Mouse (Mus musculus) midbrain, embryonic 15.5 days (tissue): Measurements from ENCODE around the gene Hoxb4. TPM values are rescaled to one million over a fixed set of nuclear protein-coding genes. Genes with fewer than 3 reads are reported as not detected.
A peak's percentile ranks its signal among the peaks of the same experiment; 100 is the strongest.

ENCODE experiments used
- ATAC-seq: fragments of 200-750 bp; cut with Nextera tagmentation; replicated peaks from 2 replicates; pipeline ENCODE4 v1.8.0; 2017; ENCODE audit warnings: moderate TSS enrichment
- H3K27ac ChIP-seq: fragments of 300-500 bp; sonication (generic); 2 replicates; pipeline ENCODE4 v1.5.1; 2015; ENCODE audit warnings: mild to moderate bottlenecking, inconsistent platforms
- H3K27me3 ChIP-seq: fragments of 300-500 bp; sonication (generic); replicated peaks from 2 replicates; pipeline ENCODE4 v1.6.1; 2015; ENCODE audit warnings: inconsistent platforms
- H3K36me3 ChIP-seq: fragments of 300-500 bp; sonication (generic); replicated peaks from 2 replicates; pipeline ENCODE4 v1.6.1; 2015; ENCODE audit warnings: inconsistent platforms
- H3K4me1 ChIP-seq: fragments of 300-500 bp; sonication (generic); 2 replicates; pipeline ENCODE4 v1.6.1; 2015; ENCODE audit warnings: inconsistent platforms
- H3K4me2 ChIP-seq: fragments of 300-500 bp; sonication (generic); 2 replicates; pipeline ENCODE4 v1.6.1; 2015; ENCODE audit warnings: inconsistent platforms, mild to moderate bottlenecking, moderate library complexity
- H3K4me3 ChIP-seq: fragments of 300-500 bp; sonication (generic); 2 replicates; pipeline ENCODE4 v1.5.1; 2015; ENCODE audit warnings: mild to moderate bottlenecking, inconsistent platforms
- H3K9ac ChIP-seq: fragments of 300-500 bp; sonication (generic); 2 replicates; pipeline ENCODE4 v1.6.1; 2015; ENCODE audit warnings: mild to moderate bottlenecking, inconsistent platforms
- H3K9me3 ChIP-seq: fragments of 300-500 bp; sonication (generic); 2 replicates; pipeline ENCODE4 v1.6.1; 2016; ENCODE audit warnings: inconsistent platforms
- WGBS: fragments of 180-500 bp; shearing (Covaris S2); methylation state at CpG from one replicate; pipeline ENCODE4 v1.1.7; 2015; ENCODE audit warnings: mixed read lengths; 5-methylcytosine and 5-hydroxymethylcytosine counted together
- polyA plus RNA-seq: library from polyadenylated mRNA; unstranded; fragments of >200 nt; fragmentation: Nextera tagmentation; extraction: Ambion mirVana; gene quantifications from 2 replicates; pipeline ENCODE4 v1.2.1, GENCODE M21; 2015

Gene Hoxb4
- polyA plus RNA-seq, 1 experiment from 2014 or later, result not detected

- WGBS, result under 1% methylated on average over 34 of the region's 34 CpGs
- H3K4me3 ChIP-seq, result no peak overlapping the region
- no peaks in the 10 kb centered on the region for H3K9me3 ChIP-seq
- no peaks in the 10 kb centered on the region for H3K36me3 ChIP-seq
- no peak for ATAC-seq
- H3K27ac ChIP-seq, result no peak overlapping the region
- H3K4me1 ChIP-seq, result 0 out of 2 replicates have a peak, but pooled peaks cover 3% of the 10 kb centered on the region
- H3K27me3 ChIP-seq, result peaks cover 99% of the 10 kb centered on the region
- no peak overlapping the region for H3K4me2 ChIP-seq
- H3K9ac ChIP-seq, result no peak overlapping the region
Observed at GRCm38 (mm10) chr11:96314671-96315343, 3.3 kb upstream of the Hoxb4 start.

- H3K27ac ChIP-seq, result no peak overlapping the region
- H3K4me3 ChIP-seq, result no peak overlapping the region
- 3% methylated on average over 5 of the region's 5 CpGs for WGBS
Observed at GRCm38 (mm10) chr11:96315344-96315681, 2.8 kb upstream of the Hoxb4 start.

GRCm38 (mm10) chr11:96316696-96317607 lies 1.1 kb upstream of the Hoxb4 start:
- H3K4me3 ChIP-seq, result no peak overlapping the region
- ATAC-seq, result no peak
- H3K4me2 ChIP-seq, result no peak overlapping the region
- H3K9me3 ChIP-seq, result no peaks in the 10 kb centered on the region
- H3K36me3 ChIP-seq, result no peaks in the 10 kb centered on the region
- peaks cover 97% of the 10 kb centered on the region for H3K27me3 ChIP-seq
- 6% methylated on average over 18 of the region's 18 CpGs for WGBS
- H3K4me1 ChIP-seq, result 0 out of 2 replicates have a peak, but pooled peaks cover 3% of the 10 kb centered on the region
- H3K27ac ChIP-seq, result no peak overlapping the region
- no peak overlapping the region for H3K9ac ChIP-seq

More at GRCm38 (mm10) chr11:96315344-96315681, 2.8 kb upstream of the Hoxb4 start:
- Histone ChIP-seq H3K36me3 (no peaks in the 10 kb centered on the region), H3K27me3 (peaks cover 99% of the 10 kb centered on the region), H3K4me1 (0 out of 2 replicates have a peak, but pooled peaks cover 3% of the 10 kb centered on the region), H3K9ac (no peak overlapping the region), H3K9me3 (no peaks in the 10 kb centered on the region), H3K4me2 (no peak overlapping the region)
- no peak for ATAC-seq

- H3K4me3 ChIP-seq, result 0 out of 2 replicates have a peak overlapping the region, but pooled peaks have one; percentile 2
- ATAC-seq, result no peak
- no peak overlapping the region for H3K9ac ChIP-seq
- H3K4me1 ChIP-seq, result 0 out of 2 replicates have a peak, but pooled peaks cover 3% of the 10 kb centered on the region
- under 1% methylated on average over 44 of the region's 45 CpGs for WGBS
- no peak overlapping the region for H3K27ac ChIP-seq
- H3K36me3 ChIP-seq, result no peaks in the 10 kb centered on the region
- peaks cover 97% of the 10 kb centered on the region for H3K27me3 ChIP-seq
- H3K4me2 ChIP-seq, result peak overlapping the region; percentile 30; the same call in 1 of the 2 replicates
- no peaks in the 10 kb centered on the region for H3K9me3 ChIP-seq
Observed at GRCm38 (mm10) chr11:96318368-96319070, 452 bp downstream of the Hoxb4 start.

GRCm38 (mm10) chr11:96319071-96319902 lies 1.2 kb downstream of the Hoxb4 start:
- Histone ChIP-seq H3K4me3 (0 out of 2 replicates have a peak overlapping the region, but pooled peaks have one; percentile 2), H3K27me3 (peaks cover 97% of the 10 kb centered on the region), H3K27ac (no peak overlapping the region), H3K4me2 (peak overlapping the region; percentile 30; the same call in 1 of the 2 replicates), H3K4me1 (0 out of 2 replicates have a peak, but pooled peaks cover 3% of the 10 kb centered on the region), H3K36me3 (no peaks in the 10 kb centered on the region), H3K9ac (no peak overlapping the region), H3K9me3 (no peaks in the 10 kb centered on the region)
- ATAC-seq, result no peak
- 0% methylated on average over 34 of the region's 34 CpGs for WGBS

GRCm38 (mm10) chr11:96319910-96320309 lies 1.8 kb downstream of the Hoxb4 start:
- no peak for ATAC-seq
- Histone ChIP-seq H3K9me3 (no peaks in the 10 kb centered on the region), H3K27me3 (peaks cover 97% of the 10 kb centered on the region), H3K4me3 (no peak overlapping the region), H3K9ac (no peak overlapping the region), H3K27ac (no peak overlapping the region), H3K4me2 (no peak overlapping the region), H3K4me1 (0 out of 2 replicates have a peak, but pooled peaks cover 3% of the 10 kb centered on the region), H3K36me3 (no peaks in the 10 kb centered on the region)
- whole genome bisulfite sequencing, result 2% methylated on average over 29 of the region's 29 CpGs

- ATAC-seq, result no peak
- no peak overlapping the region for H3K27ac ChIP-seq
- H3K9ac ChIP-seq, result no peak overlapping the region
Observed at GRCm38 (mm10) chr11:96320688-96321087, 2.6 kb downstream of the Hoxb4 start.

GRCm38 (mm10) chr11:96321846-96322245 lies 3.8 kb downstream of the Hoxb4 start:
- 6% methylated on average over 5 of the region's 5 CpGs for WGBS
- no peak overlapping the region for H3K9ac ChIP-seq

More at GRCm38 (mm10) chr11:96320688-96321087, 2.6 kb downstream of the Hoxb4 start:
- H3K36me3 ChIP-seq, result no peaks in the 10 kb centered on the region
- H3K27me3 ChIP-seq, result peaks cover 97% of the 10 kb centered on the region
- 1% methylated on average over 17 of the region's 17 CpGs for WGBS
- H3K9me3 ChIP-seq, result no peaks in the 10 kb centered on the region
- H3K4me3 ChIP-seq, result no peak overlapping the region
- no peak overlapping the region for H3K4me2 ChIP-seq
- H3K4me1 ChIP-seq, result 0 out of 2 replicates have a peak, but pooled peaks cover 3% of the 10 kb centered on the region

GRCm38 (mm10) chr11:96322738-96323137 lies 4.7 kb downstream of the Hoxb4 start:
- Histone ChIP-seq H3K27me3 (peaks cover 95% of the 10 kb centered on the region), H3K4me2 (no peak overlapping the region), H3K9ac (no peak overlapping the region), H3K4me3 (no peak overlapping the region), H3K27ac (no peak overlapping the region), H3K9me3 (no peaks in the 10 kb centered on the region), H3K4me1 (0 out of 2 replicates have a peak, but pooled peaks cover 3% of the 10 kb centered on the region), H3K36me3 (no peaks in the 10 kb centered on the region)
- 3% methylated on average over 6 of the region's 6 CpGs for WGBS
- no peak for ATAC-seq

More at GRCm38 (mm10) chr11:96321846-96322245, 3.8 kb downstream of the Hoxb4 start:
- no peak for ATAC-seq
- Histone ChIP-seq H3K4me1 (0 out of 2 replicates have a peak, but pooled peaks cover 3% of the 10 kb centered on the region), H3K27ac (no peak overlapping the region), H3K36me3 (no peaks in the 10 kb centered on the region), H3K4me3 (no peak overlapping the region), H3K27me3 (peaks cover 94% of the 10 kb centered on the region), H3K9me3 (no peaks in the 10 kb centered on the region), H3K4me2 (no peak overlapping the region)

GRCm38 (mm10) chr11:96323154-96323553 lies 5.1 kb downstream of the Hoxb4 start, which contains the start of gene Hoxb3:
Gene Hoxb3, plus strand, starts transcription at chr11:96323326.
- no peak for ATAC-seq
- H3K4me3 ChIP-seq, result no peak within 1 kb of the TSS

GRCm38 (mm10) chr11:96324125-96324524 lies 6.1 kb downstream of the Hoxb4 start:
- Histone ChIP-seq H3K4me3 (no peak overlapping the region), H3K9ac (no peak overlapping the region), H3K4me2 (no peak overlapping the region), H3K27me3 (peaks cover 95% of the 10 kb centered on the region), H3K36me3 (no peaks in the 10 kb centered on the region), H3K4me1 (no peaks in the 10 kb centered on the region), H3K9me3 (no peaks in the 10 kb centered on the region), H3K27ac (no peak overlapping the region)
- ATAC-seq, result no peak
- WGBS, result 0% methylated on average over 5 of the region's 5 CpGs

More at GRCm38 (mm10) chr11:96323154-96323553, 5.1 kb downstream of the Hoxb4 start, which contains the start of gene Hoxb3:
- H3K9me3 ChIP-seq, result no peaks in the 10 kb centered on the region
- 3% methylated on average over 10 of the region's 10 CpGs for WGBS
- 0 out of 2 replicates have a peak, but pooled peaks cover 3% of the 10 kb centered on the region for H3K4me1 ChIP-seq
- no peak within 1 kb of the TSS for H3K9ac ChIP-seq
- H3K27me3 ChIP-seq, result peaks cover 95% of the 10 kb centered on the region
- no peak within 1 kb of the TSS for H3K4me2 ChIP-seq
- no peaks in the 10 kb centered on the region for H3K36me3 ChIP-seq
- no peak within 1 kb of the TSS for H3K27ac ChIP-seq
